Mouse (Mus musculus) spleen, adult 12 weeks (tissue): ENCODE data around the gene Mfsd9.

Experiments
- DNase-seq: peaks from one replicate; pipeline ENCODE4 v3.0.0; 2022; ENCODE audit warnings: low spot score

Gene Mfsd9

DNA sequence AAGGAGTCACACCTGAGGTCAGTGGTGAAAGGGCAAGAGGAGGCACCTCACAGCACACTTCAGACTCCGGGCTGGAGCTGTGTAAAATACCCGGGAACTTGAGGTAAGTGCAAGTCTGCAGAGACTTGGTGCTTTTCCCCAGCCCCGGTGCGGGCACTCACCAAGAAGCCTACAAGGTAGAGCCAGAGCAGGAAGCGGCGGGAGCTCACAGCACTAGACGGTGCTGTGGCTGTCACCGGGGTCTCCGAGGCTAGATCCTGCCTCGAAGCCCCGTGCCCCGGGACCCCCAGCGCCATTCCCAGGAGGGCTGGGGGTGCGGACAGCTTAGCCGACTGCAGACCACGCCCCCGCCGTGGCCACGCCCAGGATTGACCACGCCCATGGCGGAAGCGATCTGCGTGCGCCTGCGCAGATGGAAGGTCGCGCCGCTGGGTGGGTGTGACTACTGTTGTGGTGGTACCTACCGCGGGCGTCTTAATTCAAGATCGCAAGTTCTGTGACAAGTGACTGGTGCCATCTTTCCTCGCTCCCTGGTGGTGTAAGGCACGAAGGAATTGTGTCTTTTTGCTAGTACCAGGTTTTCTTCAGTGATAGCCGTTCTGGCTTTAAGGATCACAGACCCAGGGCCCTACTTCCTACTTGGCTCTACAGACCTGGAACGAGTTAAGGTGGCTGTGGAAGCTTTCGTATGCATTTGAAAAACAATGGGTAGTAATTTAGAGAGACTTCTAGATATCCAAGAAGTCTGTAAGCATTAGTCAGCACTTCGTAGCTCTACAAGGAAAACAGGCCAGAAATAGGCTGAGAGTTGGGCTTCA is at the start of gene Mfsd9:
Gene Mfsd9, minus strand, starts transcription at position 364 of the 818 bp plus-strand sequence.
- peak; percentile 88 for DNase-seq

DNA sequence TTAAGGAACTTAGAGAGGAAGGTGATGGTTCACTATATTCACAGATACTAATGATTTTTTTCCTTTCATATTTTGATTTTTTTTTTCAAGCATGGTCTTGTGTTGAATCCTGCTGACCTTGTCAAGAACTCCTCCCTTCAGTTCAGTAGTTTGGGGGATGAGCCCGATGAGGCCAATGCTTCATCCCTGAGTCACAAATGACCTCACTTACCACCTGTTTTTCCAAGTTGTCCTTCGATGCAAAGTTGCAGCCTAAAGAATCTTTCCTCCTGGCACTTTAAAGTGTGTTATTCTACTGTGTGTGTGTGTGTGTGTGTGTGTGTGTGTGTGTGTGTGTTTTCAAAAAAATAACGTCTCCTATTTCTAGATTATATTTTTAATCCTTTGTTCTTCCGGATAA is 45.0 kb upstream of the Mfsd9 start:
- no peak for DNase-seq

DNA sequence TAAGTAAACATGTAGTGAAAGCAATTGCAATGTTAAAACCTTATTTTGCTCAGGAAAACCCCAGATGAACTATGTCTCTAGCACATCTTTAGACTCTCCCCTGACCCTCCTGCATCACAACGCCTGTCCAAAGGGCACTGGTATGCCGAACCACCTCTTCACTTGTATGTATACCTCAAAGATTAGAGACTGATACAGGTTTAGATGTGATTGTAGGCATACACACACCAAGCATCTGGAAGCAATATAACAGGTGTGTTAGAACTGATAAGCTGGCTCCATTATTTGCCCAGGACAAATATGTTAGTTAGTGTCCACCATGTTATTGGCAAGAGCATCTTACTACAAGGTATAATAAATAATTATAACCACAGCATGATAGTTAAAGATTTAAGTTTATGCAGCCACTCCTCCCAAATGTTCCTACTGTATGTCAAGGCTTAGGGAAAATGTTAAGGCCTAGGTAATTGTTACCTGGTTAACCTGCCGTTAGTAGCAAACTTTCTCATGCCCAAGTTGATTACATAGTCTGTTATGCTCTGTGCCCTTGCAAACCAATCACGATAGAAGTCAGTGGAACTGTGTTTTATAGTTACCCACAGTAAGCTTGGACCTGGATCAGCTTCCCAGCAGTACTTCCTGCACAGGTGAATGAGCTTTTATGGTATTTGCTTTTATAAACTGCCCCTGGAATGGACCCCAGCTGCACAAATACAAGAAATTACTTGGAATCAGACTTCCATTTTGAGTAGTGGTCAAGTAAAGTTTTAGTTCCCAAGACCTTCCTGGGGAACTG is 40.4 kb upstream of the Mfsd9 start:
- DNase-seq, result no peak

DNA sequence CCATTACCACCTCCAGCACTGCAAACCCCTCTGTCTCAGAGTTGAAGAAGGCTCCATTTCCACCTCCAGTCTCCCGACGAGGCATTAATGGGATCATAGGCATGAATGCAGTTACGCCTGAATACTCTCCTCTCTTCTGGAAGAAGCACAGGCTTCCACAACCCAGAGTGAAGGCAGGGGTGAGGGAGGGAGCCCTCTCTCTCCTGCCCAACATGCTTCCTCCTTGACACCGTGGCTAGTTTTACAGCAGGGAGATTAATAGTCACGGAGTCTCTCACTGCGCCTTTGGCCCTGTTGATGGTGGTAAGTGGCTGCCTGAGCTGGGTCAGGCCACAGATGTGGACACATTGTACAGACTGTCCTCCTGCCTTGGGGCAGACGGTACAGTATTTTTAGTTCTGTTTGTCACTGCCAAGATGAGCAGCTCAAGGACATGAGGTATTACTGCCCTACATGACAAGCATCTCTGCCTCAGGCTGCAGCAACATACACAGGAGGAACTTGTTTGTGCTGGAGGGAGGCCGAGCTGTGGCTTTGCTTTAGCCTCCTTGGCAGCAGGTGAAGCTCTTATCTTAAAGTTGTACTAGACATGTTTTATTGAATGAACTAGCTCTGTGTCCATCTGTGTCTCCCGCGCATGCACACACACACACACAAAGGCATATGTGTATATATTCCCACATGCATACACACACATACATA is 38.9 kb upstream of the Mfsd9 start:
- DNase-seq, result no peak

DNA sequence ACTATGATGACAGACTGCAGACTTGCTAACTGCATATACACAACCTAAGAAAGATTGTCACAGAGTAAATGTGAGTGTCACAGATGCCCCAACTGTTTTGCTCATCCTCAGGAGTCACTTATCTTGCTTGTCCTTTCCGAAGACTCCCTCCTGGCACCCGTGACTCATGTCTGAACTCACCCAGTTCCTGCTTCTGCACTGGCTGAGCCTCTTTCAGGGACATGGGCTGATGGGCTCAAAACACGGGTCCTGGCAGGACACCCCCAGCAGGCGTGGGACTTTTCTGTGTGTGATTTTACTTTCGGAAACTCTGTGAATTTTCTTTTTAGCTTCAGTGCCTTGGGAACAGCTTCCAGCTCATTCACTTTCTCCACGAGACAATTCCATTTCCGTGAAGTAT is 35.3 kb upstream of the Mfsd9 start:
- no peak for DNase-seq

DNA sequence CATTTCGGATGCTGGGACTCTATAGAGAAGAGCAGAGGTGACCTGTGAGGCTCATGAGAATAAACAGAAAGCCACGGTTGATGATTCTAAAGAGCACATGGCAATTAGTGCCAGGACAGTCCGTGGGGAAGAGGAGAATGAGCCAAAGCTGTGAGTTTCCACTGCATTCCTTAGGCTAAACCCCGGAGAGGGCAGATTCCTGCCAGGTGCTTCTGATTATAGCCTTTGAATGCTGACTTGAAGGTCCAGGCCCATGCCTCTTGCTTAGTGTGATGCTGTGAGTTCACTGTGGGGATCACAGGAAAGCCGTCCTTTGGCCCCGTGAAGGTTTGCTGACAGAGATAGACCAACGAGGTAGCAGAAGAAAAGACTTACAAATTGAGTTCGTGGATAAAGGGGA is 34.4 kb upstream of the Mfsd9 start:
- DNase-seq, result no peak

DNA sequence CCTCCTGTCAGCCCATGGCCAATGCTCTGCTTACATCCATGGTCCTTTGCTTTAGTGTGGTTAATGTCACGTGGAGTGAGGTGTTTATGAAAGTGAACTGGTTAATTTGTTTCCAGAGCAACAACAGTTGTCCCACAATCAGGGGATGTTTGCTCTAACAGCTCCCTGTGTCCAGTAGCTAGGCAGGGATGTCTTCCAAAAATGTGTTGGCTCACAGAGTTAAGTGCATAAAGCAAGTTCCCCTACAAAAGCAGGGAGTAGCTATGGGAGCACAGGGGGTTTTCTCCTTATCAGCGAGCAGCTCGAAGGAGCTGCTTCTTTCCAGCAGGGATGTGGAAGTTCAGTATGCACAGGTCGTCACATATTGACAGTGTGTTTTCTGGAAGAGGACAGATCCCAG is 34.0 kb upstream of the Mfsd9 start:
- DNase-seq, result no peak

DNA sequence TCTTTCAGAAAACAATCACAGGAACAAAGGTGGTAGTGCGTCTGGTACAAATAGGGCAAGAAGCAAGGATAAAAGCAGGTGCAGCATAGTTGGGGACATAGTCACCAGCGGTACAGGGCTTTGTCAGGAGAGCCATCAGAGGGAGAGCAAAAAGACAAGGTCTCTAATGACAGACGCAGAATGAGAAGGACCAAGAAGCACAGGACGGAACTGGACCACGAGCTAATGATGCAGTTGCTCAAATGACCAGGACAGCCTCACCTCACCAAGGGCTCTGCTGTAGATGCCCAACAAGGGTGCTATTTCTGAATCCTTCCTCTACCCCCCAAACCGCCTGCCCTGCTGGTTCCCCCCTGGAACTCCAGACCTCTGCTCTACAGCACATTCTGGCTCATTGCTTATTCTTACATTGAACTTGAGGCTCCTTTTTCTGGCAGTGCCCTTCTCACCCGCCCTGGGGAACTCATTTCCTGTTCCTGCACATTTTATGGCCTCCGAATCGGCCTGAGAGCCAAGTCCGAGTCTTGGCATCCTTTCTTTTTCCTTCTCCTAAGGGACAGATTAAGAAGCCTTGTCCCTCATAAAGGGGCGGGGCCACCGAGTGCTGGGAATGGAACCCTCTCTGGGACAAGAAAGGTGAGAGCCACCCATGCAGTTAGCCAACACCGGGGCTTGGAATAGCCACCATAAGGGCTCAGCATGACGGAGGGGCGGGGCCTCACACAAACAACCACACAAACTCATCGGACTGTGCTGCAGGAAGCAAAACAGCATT is 24.8 kb upstream of the Mfsd9 start:
- DNase-seq, result no peak

DNA sequence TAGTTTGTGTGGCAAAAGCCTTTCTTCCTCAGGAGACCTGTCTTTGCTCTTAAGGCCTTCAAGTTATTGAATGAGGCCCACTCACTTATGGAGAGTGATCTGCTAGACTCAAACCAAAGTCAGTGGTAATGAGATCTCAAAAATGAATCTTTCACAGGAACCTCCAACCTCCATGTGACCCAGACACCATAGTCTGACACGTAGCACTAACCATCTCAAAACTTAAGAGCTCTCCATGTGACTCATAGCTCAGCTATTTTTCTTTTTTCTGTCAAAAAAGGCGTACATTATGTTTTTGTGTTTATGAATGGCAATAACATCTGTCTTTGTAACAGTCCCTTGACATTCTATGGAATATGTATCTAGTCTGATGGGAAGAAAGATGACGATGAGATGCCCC is 18.2 kb upstream of the Mfsd9 start:
- no peak for DNase-seq

DNA sequence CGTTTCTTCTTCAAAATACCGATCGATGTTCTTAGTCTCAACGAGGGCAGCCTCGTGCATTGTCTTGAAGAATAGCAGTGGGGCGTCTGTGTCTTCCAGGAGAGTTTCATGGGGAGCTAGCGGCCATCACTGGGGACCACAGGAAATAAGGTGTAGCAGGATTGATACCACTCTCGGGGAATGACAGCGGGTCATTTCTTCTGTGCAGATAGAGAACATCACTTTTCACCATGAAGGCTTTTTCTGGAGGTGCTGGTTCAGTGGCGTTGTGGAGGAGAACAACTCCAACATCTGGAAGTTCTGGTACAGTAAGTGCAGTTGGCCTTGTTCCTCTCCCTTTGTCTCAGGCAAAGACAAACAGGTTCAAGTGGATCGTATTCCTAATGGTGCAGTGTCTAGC is 15.4 kb upstream of the Mfsd9 start:
- no peak for DNase-seq

DNA sequence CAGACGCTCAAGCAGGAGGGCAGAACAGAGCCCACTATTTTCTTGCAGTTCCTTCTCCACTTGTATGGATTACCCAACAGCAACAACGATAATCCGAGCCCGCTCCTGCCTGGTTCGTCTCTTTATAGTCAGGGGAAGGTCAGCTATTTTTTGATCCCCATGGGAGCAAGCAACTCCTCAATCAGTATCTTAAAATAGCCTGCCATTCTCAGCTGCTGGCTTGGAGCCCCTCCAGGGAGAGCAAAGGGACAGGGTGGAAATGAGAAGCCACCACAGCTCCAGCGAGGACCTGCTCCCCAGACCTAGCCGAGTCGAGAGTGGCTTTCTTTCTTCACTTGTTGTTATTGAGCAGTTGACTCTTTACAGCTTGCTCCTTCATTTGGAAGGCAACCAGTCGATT is 14.9 kb upstream of the Mfsd9 start, which contains the start of gene Tmem182:
Gene Tmem182, plus strand, starts transcription at position 251 of the 400 bp plus-strand sequence.
- no peak for DNase-seq

DNA sequence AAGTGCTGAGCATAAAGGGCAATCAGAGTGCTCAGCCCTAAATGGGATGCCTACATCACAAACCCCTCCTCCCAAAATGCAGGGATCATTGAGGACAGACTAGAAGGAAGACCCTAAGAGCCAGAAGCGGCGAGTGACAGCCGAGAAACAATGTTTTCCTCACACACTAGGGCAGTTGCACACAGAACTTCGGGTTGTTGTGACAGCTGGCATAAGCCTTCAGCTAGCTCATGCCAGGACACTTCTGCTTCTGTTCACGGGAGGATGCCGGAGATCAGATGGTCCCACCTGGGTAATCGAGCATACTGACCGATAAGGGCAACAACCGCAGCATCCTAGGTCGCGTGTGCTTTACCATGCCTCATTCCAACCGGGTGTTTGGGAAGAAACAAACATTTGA is 13.6 kb upstream of the Mfsd9 start:
- no peak for DNase-seq

DNA sequence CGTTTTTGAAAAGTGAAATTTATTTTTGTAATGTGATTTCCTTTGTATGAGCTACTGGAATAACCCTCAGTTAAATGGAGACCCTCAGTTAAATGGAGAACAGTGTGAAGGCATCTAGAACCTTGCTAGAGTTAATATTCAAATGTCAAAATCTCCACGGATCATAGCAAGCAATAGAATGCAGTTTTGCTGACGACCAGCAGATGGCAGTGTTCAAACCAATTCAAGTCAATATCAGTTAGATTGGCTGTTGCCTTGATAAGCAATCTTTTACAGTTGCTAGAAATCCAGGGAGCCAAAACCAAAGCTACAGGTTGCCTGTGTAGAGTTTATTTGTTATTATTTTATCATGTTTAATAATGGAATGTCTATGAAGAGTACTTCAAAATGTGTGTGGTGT is 12.3 kb upstream of the Mfsd9 start:
- DNase-seq, result no peak

DNA sequence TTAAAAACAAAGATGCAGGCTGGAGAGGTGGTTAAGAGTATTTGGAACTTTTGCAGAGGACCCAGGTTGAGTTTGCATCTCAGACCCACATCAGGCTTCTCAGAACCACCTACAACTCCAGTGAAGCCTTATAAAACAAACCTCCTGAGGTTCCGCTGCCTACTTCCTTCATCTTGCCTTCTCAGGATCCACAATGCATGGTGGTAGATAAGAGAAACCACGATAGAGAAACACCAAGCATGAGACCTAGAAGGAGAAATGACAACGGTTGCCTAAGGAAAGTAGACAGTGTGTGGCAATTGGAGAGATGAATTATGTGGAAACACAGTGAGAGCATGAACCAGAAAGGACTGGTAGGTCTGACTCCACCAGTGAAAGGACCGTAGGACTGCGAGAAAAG is 10.4 kb upstream of the Mfsd9 start:
- no peak for DNase-seq

DNA sequence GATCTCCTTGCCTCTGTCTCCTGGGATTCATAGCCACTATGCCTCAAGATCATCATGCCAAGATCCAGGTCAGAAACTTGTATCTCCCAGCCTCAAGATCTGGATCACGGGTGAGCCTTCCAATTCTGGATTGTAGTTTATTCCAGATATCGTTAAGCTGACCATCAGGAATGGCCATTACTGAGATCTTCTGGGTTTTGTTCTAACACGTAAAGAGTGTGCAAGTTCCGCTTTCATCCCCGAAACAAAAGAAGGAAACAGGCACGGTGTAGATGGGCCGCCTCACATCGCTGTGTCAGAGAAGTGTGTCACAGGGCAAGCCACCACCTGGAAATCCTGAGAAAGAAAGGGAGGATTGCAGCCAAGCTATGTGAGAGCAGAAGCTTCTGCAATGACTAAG is 8.6 kb upstream of the Mfsd9 start:
- DNase-seq, result no peak

DNA sequence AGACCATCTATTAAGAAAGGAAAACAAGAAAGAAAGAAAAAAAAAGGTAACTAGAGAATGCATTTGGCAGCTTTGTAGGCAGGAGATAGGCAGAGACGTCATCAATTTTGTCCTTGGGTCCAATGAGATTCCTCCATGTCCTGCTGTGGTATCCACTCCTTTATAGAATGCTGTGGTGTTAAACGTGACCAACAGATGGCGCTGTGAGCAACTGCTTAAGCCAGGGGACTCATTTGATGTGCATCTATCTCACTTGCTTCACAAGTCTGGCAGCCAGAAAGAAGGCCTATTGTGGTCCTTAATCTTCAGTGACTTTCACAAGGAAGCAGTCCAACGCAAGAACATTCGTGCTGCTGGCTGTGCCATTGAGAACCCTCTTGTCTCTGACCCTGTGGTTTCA is 6.9 kb upstream of the Mfsd9 start:
- DNase-seq, result peak; percentile 21

DNA sequence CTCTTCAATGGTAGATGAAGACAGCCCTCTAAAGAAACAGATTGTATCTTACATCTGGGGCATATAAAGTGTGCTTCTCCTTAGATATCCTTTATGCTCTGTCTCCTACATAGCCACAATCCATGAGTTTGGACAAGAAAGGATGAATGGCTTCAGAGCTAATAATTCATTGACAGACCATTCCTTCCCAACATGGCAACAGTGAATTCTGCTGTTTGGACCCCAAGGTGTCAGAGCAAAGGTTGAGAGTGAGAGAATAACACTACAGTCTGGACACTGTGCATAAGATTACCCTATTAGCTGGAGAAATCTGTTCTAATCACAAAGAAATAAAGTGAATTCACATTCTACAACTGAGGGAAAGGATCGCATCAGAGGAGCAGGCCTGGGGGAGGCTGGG is 5.0 kb upstream of the Mfsd9 start:
- no peak for DNase-seq

DNA sequence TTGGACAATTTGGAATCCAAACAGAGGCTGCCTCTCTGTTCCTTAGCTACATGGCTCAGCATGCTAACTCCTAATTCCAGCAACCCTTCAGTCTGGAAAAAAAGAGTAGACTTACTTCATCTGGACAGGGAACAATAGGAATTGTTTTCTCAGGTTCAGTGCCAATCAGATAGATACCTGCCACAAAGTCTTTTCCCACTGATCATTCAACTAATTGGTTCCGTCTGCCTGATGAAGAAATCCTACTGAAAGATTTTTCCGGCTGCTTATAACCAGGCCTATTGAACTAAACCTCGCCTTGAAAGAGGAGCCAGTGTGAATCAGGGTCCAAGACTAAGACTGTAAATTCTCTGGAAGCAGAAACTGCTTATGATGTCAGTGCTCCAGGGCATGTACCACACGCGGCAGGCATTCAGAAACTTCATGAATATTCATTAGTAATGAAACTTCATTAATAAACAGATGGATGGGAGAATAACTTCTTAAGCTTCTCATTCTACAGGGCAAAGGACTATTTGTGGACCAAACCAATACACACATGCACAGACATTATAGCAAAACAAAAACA is 737 bp downstream of the Mfsd9 start:
- DNase-seq, result no peak

DNA sequence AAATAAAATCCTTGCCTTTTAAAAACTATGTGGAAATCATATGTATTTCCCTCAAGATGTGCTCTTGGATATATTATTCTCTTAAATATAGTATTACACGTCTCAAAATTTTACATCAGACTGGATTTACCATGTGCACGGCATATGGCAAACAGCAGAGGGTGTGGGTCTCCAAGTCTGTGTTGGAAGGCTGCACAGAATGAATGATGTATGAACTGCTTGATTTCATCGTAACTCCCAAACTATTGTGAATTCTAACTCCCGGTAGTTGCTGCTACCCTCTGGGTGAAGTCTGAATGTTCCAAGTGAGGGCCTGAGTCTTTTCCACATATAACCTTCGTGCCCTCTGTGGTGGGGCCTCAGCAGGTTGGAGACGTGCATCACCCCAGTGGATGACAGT is 1.5 kb downstream of the Mfsd9 start:
- DNase-seq, result no peak

DNA sequence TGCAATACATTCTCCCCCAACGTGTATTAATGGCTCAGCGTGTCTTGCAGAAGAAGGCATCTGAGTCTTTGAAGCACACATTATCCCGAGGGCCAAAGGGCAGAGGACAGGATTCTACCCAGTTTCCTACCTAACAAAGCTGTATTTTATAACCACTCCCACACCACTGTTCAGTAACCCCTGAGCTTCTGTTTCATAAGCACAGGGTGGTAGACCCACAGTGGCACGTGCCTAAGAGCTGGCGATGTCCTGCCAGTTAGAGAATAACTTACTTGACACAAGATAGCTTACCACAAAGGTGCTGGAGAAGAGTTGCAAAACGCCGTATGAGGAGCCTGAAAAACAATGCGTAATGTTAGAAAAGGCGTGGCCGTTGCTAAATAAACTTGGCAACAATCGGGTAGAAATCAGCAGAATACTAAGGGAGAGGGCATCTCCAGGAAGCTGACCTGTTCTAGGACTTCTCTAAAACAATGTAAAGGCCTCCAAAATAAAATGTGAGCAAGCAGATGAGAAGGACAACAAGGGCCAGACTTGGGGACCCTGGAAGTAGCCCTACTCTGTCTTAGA is 4.5 kb downstream of the Mfsd9 start:
- DNase-seq, result no peak

DNA sequence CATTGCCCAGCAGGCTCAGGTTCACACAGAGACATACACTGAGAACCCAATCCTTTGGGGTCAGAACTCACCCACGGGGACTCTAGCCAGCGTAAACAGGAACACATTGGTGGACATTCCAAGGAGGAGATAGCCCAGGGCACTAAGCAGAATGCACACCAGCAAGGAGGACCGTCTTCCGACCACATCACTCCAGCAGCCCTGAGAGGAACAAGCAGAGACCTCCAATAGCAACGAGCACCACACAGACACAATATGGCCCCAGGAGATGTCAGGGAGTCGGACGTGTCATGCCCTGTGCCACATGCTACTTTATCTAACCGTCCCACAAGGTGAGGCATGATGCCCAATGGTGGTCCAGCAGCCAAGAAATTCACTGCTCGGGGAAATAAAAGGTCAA is 6.2 kb downstream of the Mfsd9 start:
- DNase-seq, result no peak
